Mouse (Mus musculus) lung, embryonic 14.5 days (tissue): Measurements from ENCODE around the gene Agap2. TPM values are rescaled to one million over a fixed set of nuclear protein-coding genes. Genes with fewer than 3 reads are reported as not detected.

ENCODE experiments used
- ATAC-seq: fragments of 200-750 bp; cut with Nextera tagmentation; 2 replicates; pipeline ENCODE4 v1.8.0; 2017; ENCODE audit warnings: mild to moderate bottlenecking, moderate TSS enrichment, moderate library complexity; ENCODE audit not compliant: insufficient read depth
- DNase-seq: peaks from one replicate; pipeline ENCODE4 v3.0.0-alpha.2; 2015
- H3K27ac ChIP-seq: fragments of 300-500 bp; sonication (generic); 2 replicates; pipeline ENCODE4 v1.5.1; 2014; ENCODE audit warnings: low read depth, mild to moderate bottlenecking, moderate library complexity
- H3K27me3 ChIP-seq: fragments of 300-500 bp; sonication (generic); 2 replicates; pipeline ENCODE4 v1.6.1; 2014; ENCODE audit warnings: low read length, control low read depth; ENCODE audit not compliant: insufficient read depth
- H3K36me3 ChIP-seq: fragments of 300-500 bp; sonication (generic); 2 replicates; pipeline ENCODE4 v1.6.1; 2014; ENCODE audit warnings: control low read depth; ENCODE audit not compliant: insufficient read depth
- H3K4me1 ChIP-seq: fragments of 300-500 bp; sonication (generic); 2 replicates; pipeline ENCODE4 v1.6.1; 2014; ENCODE audit warnings: antibody characterized with exemption, control low read depth; ENCODE audit not compliant: insufficient read depth
- H3K4me2 ChIP-seq: fragments of 300-500 bp; sonication (generic); 2 replicates; pipeline ENCODE4 v1.6.1; 2014; ENCODE audit warnings: mild to moderate bottlenecking
- H3K4me3 ChIP-seq: fragments of 300-500 bp; sonication (generic); 2 replicates; pipeline ENCODE4 v1.5.1; 2014; ENCODE audit warnings: low read depth, low read length
- H3K9ac ChIP-seq: fragments of 300-500 bp; sonication (generic); 2 replicates; pipeline ENCODE4 v1.6.1; 2014
- H3K9me3 ChIP-seq: fragments of 300-500 bp; sonication (generic); 2 replicates; pipeline ENCODE4 v1.6.1; 2016; ENCODE audit warnings: low read depth, low read length, control low read depth
- CTCF ChIP-seq: IDR thresholded peaks from 2 replicates; pipeline ENCODE4 v1.5.1; 2016; ENCODE audit warnings: antibody characterized with exemption, low read depth
- WGBS: fragments of 180-500 bp; shearing (Covaris S2); extraction: QIAGEN DNeasy Blood & Tissue Kit; methylation state at CpG from one replicate; pipeline ENCODE4 v1.1.7; 2014; 5-methylcytosine and 5-hydroxymethylcytosine counted together
- polyA plus RNA-seq: library from polyadenylated mRNA; unstranded; fragments of >200 nt; fragmentation: Nextera tagmentation; extraction: Ambion mirVana; gene quantifications from 2 replicates; pipeline ENCODE4 v1.2.1, GENCODE M21; 2014

Agap2 gene
- polyA plus RNA-seq, 1 experiment from 2014 or later: 0.07 TPM

DNA sequence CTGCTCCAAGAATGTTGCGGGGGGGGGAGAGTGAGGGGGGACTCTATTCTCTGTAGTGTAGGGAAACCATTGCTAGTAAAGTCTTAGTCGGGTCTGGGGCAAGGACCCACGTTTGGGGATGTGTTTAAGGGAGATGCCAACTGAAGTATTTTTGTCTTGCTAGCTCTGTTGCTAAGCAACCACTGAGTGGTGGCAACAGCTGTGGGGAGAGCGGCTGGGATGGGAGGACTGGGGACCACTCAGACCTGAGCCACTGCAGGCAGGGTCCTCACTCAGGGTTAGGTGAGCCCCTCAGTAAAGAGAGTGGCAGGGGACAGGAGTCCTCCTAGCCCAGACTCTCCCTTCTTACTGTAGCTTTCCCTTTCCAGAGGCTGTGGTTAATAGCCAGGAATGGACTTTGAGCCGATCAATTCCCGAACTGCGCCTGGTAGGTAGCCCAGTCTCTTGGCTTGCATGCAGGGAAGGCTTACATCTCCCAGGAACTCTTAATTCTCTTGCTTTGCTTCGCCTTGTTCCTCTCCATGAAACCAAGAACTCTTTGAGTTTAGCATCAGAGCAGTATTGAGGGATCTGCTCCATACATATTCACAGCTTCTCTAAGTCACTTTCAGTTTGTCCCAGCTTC, 7.0 kb downstream of the Agap2 start:
- Histone ChIP-seq H3K4me3 (no peak overlapping the region), H3K9me3 (no peaks in the 10 kb centered on the region), H3K9ac (no peak overlapping the region), H3K36me3 (no peaks in the 10 kb centered on the region), H3K27me3 (peaks cover 71% of the 10 kb centered on the region), H3K4me2 (peak overlapping the region; percentile 50; the same call in 1 of the 2 replicates), H3K27ac (no peak overlapping the region), H3K4me1 (0 out of 2 replicates have a peak, but pooled peaks cover 3% of the 10 kb centered on the region)
- TF ChIP-seq CTCF: no peak
- DNase-seq: peak; percentile 61
- no peak for ATAC-seq
- 18% methylated on average over 8 of the region's 8 CpGs for WGBS

DNA sequence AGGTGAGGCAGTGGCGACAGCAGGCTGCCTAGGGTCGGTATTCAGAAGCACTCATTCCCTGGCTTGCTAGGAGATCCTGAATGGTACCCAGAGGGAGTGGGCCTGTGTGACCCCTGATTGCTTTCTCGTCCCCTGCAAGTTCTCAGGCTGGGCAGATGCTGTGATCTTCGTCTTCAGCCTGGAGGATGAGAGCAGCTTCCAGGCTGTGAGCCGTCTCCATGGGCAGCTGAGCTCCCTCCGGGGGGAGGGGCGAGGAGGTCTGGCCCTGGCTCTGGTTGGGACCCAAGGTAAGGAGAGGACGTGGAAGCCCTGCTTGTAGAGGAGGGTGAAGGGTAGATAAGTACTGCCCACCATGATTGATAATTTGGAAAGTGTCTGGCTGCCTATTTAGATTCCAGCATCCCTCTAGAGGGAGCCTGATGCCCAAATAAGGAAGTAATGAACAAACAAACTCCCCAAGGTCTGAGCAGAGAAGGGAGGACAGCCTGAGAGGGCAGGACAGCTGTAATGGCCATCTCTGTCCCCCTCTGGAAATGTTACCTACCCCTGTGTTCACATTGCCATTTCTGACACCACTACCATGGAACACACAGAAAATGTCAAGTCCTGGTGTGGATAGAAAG, 8.3 kb downstream of the Agap2 start:
- Histone ChIP-seq H3K27me3 (peaks cover 63% of the 10 kb centered on the region), H3K27ac (no peak overlapping the region), H3K9ac (no peak overlapping the region), H3K4me1 (0 out of 2 replicates have a peak, but pooled peaks cover 3% of the 10 kb centered on the region), H3K4me2 (no peak overlapping the region), H3K9me3 (no peaks in the 10 kb centered on the region), H3K36me3 (no peaks in the 10 kb centered on the region), H3K4me3 (no peak overlapping the region)
- TF ChIP-seq CTCF: no peak
- ATAC-seq: no peak
- WGBS: 26% methylated on average over 8 of the region's 8 CpGs
- DNase-seq: no peak

DNA sequence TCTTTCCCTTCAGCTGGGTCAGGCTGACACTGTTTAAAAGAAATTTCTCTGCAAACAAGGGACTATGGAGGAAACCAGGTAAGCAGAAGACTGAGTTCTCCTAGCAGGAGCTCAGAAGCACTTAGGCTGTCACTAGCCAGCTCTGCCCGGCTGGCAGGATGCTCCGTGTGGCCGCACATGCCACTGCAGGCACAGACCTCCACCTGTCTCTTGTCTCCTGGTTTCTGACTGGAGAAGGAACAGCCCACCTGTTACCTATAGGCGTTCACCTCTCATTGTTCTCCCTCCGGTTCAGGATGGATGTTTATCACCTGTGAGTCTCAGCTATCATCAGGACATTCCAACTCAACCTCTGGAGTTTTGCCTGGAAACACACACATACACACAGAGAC, 8.8 kb downstream of the Agap2 start:
- Histone ChIP-seq H3K9ac (no peak overlapping the region), H3K27ac (no peak overlapping the region), H3K9me3 (no peaks in the 10 kb centered on the region), H3K4me1 (0 out of 2 replicates have a peak, but pooled peaks cover 3% of the 10 kb centered on the region), H3K36me3 (no peaks in the 10 kb centered on the region), H3K27me3 (peaks cover 58% of the 10 kb centered on the region), H3K4me2 (no peak overlapping the region), H3K4me3 (no peak overlapping the region)
- TF ChIP-seq CTCF: peak; percentile 12; the same call in 1 of the 2 replicates
- ATAC-seq: no peak
- no peak for DNase-seq
- 35% methylated on average over 5 of the region's 5 CpGs for WGBS

DNA sequence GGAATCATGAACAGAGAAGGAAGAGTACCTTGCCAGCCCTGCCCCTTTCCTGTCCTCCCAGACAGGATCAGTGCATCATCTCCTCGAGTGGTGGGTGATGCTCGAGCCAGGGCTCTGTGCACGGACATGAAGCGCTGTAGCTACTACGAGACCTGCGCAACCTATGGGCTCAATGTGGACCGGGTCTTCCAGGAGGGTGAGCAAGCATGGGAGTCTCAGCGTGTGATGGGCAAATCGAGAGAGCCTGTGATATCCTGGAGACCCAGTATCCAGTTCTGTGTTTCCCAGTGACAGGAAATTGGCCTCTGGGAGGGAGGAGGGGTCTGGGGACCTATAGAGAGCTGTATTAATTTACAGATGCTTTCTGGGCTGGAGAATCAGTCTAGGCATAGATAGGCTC, 10.0 kb downstream of the Agap2 start:
- Histone ChIP-seq H3K27me3 (peaks cover 58% of the 10 kb centered on the region), H3K4me2 (no peak overlapping the region), H3K27ac (no peak overlapping the region), H3K9me3 (no peaks in the 10 kb centered on the region), H3K4me3 (no peak overlapping the region), H3K36me3 (no peaks in the 10 kb centered on the region), H3K4me1 (0 out of 2 replicates have a peak, but pooled peaks cover 3% of the 10 kb centered on the region), H3K9ac (no peak overlapping the region)
- DNase-seq (no peak), ATAC-seq (no peak)
- no peak for TF ChIP-seq CTCF
- 75% methylated on average over 9 of the region's 9 CpGs for WGBS

DNA sequence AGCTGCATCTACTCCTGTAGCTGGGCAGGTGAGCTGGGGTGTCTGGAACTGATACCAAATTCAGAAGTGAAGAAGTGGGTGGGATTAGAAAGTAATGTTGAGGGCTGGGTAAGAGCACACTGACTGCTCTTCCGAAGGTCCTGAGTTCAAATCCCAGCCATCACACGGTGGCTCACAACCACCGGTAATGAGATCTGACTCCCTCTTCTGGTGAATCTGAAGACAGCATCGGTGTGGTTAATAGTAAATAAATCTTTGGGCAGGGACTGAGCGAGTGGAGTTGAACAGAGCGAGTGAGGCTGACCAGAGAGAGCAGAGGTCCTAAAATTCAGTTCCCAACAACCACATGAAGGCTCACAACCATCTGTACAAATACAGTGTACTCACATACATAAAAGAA, 10.5 kb downstream of the Agap2 start:
- no peaks in the 10 kb centered on the region for H3K36me3 ChIP-seq
- no peak for TF ChIP-seq CTCF
- 58% methylated on average over 6 of the region's 6 CpGs for WGBS
- no peak overlapping the region for H3K9ac ChIP-seq
- H3K27me3 ChIP-seq: peaks cover 58% of the 10 kb centered on the region
- H3K9me3 ChIP-seq: no peaks in the 10 kb centered on the region
- no peak overlapping the region for H3K4me2 ChIP-seq
- H3K27ac ChIP-seq: no peak overlapping the region
- DNase-seq (no peak), ATAC-seq (no peak)
- no peak overlapping the region for H3K4me3 ChIP-seq
- 0 out of 2 replicates have a peak, but pooled peaks cover 4% of the 10 kb centered on the region for H3K4me1 ChIP-seq

DNA sequence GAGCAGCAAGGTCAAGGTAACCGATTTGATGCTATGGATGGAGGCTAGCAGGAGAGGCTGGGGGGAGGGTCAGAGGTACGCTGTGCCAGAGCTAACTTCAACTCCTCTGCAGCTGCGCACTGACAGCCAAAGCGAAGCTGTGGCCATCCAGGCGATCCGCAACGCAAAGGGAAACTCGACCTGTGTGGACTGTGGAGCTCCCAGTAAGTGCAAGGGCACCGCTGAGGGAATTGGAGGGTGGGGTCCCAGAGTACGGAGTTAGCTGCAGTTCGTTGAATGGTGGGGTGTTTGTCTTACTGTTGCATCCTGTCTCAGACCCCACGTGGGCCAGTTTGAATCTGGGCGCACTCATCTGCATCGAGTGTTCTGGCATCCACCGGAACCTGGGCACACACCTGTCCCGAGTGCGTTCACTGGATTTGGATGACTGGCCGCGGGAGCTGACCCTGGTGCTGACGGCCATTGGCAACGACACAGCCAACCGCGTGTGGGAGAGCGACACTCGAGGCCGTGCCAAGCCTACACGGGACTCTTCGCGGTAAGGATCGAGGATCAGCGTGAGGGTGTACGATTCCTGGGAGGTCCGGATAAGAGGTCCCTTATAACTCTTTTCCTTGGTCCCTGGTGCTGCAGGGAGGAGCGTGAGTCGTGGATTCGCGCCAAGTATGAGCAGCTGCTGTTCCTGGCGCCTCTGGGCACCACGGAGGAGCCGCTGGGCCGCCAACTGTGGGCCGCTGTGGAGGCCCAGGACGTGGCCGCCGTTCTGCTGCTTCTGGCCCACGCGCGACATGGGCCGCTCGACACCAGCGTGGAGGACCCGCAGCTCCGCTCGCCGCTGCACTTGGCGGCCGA, 15.7 kb downstream of the Agap2 start:
- H3K4me3 ChIP-seq: peak overlapping the region; percentile 24
- 9% methylated on average over 57 of the region's 57 CpGs for WGBS
- no peak overlapping the region for H3K9ac ChIP-seq
- DNase-seq: peak; percentile 79
- H3K27ac ChIP-seq: no peak overlapping the region
- peaks cover 6% of the 10 kb centered on the region; the same call in 1 of the 2 replicates for H3K36me3 ChIP-seq
- peaks cover 44% of the 10 kb centered on the region for H3K27me3 ChIP-seq
- H3K4me1 ChIP-seq: peaks cover 20% of the 10 kb centered on the region
- ATAC-seq: peak; percentile 11; the same call in 1 of the 2 replicates
- peak overlapping the region; percentile 50 for H3K4me2 ChIP-seq
- TF ChIP-seq CTCF: no peak
- H3K9me3 ChIP-seq: no peaks in the 10 kb centered on the region
